Mouse (Mus musculus) bone marrow, adult 2 months (tissue): Measurements from ENCODE around the gene Masp2. TPM values are rescaled to one million over a fixed set of nuclear protein-coding genes. Genes with fewer than 3 reads are reported as not detected.

ENCODE experiments used
- H3K27ac ChIP-seq: fragments of 200-500 bp; 2 replicates; pipeline ENCODE4 v1.5.1; 2012; ENCODE audit warnings: low read depth, mild to moderate bottlenecking, control low read depth, inconsistent platforms, low read length; ENCODE audit not compliant: control insufficient read depth, poor library complexity, insufficient read depth
- H3K4me1 ChIP-seq: fragments of 200-500 bp; 2 replicates; pipeline ENCODE4 v1.6.1; 2011; ENCODE audit warnings: low read length; ENCODE audit not compliant: control insufficient read depth, insufficient read depth
- H3K4me3 ChIP-seq: fragments of 200-500 bp; replicated peaks from 2 replicates; pipeline ENCODE3; 2011; ENCODE audit warnings: mild to moderate bottlenecking, low read depth, low read length, control low read depth; ENCODE audit not compliant: control insufficient read depth
- CTCF ChIP-seq: fragments of 200-500 bp; IDR thresholded peaks from 2 replicates; pipeline ENCODE4 v1.5.1; 2011; ENCODE audit warnings: low read length, control low read depth; ENCODE audit not compliant: control insufficient read depth, insufficient read depth
- POLR2A ChIP-seq: fragments of 200-500 bp; IDR thresholded peaks from 2 replicates; pipeline ENCODE4 v1.6.1; 2011; ENCODE audit warnings: low read depth, mild to moderate bottlenecking, control low read depth, low read length, borderline replicate concordance; ENCODE audit not compliant: control insufficient read depth
- WGBS: fragments of 180-500 bp; shearing (Covaris S2); methylation state at CpG from one replicate; pipeline ENCODE4 v1.1.7; 2018; 5-methylcytosine and 5-hydroxymethylcytosine counted together
- polyA plus RNA-seq: library from polyadenylated mRNA; stranded (reverse); fragments of >200 nt; gene quantifications from 2 replicates; pipeline ENCODE4 v1.2.4, GENCODE M21; 2011; ENCODE audit warnings: low replicate concordance; ENCODE audit not compliant: missing spikeins, insufficient read depth, insufficient read length

Gene Masp2
- polyA plus RNA-seq, 1 experiment: 2.6 TPM

GRCm38 (mm10) chr4:148664021-148664420 lies 61.7 kb downstream of the Masp2 start:
- 87% methylated on average over 6 of the region's 6 CpGs for WGBS
- TF ChIP-seq POLR2A (no peak), CTCF (no peak)
- no peak overlapping the region for H3K4me3 ChIP-seq
- no peaks in the 10 kb centered on the region for H3K4me1 ChIP-seq
- H3K27ac ChIP-seq: no peak overlapping the region

Other genes with a start within 250 kb of the Masp2 start
- gene Ubiad1, start 157.8 kb upstream of the Masp2 start, polyA plus RNA-seq: 2.0 and 3.2 TPM in 2 replicates
- 4.7 and 11.5 TPM in 2 replicates for gene Mtor, start 153.9 kb upstream of the Masp2 start, polyA plus RNA-seq
- 0.59 and 1.6 TPM in 2 replicates for gene Angptl7, start 102.1 kb upstream of the Masp2 start, polyA plus RNA-seq
- 16.5 and 32.1 TPM in 2 replicates for gene Exosc10, start 44.1 kb upstream of the Masp2 start, polyA plus RNA-seq
- 22.7 and 24.6 TPM in 2 replicates for gene Srm, start 11.1 kb upstream of the Masp2 start, polyA plus RNA-seq
- 172 and 301 TPM in 2 replicates for gene Tardbp, start 24.5 kb downstream of the Masp2 start, polyA plus RNA-seq
- not detected in 2 replicates for gene Gm572, start 40.8 kb downstream of the Masp2 start, polyA plus RNA-seq
- gene Casz1, start 201.9 kb downstream of the Masp2 start, polyA plus RNA-seq: 0.81 and 2.7 TPM in 2 replicates